In genomic region chr3:154328721-154329322, GRCm38 (mm10) we compare ENCODE assay signal across 9 mouse cellular contexts. TPM values are rescaled to one million over a fixed set of nuclear protein-coding genes. Genes with fewer than 3 reads are reported as not detected.
A peak's percentile ranks its signal among the peaks of the same experiment; 100 is the strongest.
DNase-seq lines count a peak whose midpoint lies in the region; ATAC-seq and TF ChIP-seq lines count a peak whose summit lies in the region.
"Had no signal": no experiment of that assay in that cellular context is flagged by ENCODE, and none has a peak within 500 bp of the region (broad histone marks: within the 10 kb centered on the region; RNA-seq: fewer than 3 reads in every experiment).

No protein-coding gene starts in this region.

- no peaks in the 10 kb centered on the region for H3K9me3 ChIP-seq in heart, embryonic 14.5 days (ENCODE audit: control insufficient read depth, low read length)
- H3K9me3 ChIP-seq in hindbrain, embryonic 13.5 days = no peaks in the 10 kb centered on the region
- H3K9me3 ChIP-seq in midbrain, embryonic 13.5 days = no peaks in the 10 kb centered on the region

- no peak overlapping the region for H3K9ac ChIP-seq in heart, embryonic 14.5 days (ENCODE audit: low read length)
- no peak overlapping the region for H3K9ac ChIP-seq in heart, adult 2 months (ENCODE audit: low read depth, low read length)
- peak overlapping the region; percentile 60; the same call in 1 of the 2 replicates for H3K9ac ChIP-seq in hindbrain, embryonic 13.5 days
- peak overlapping the region; percentile 54; the same call in 1 of the 2 replicates for H3K9ac ChIP-seq in midbrain, embryonic 13.5 days (replicated peaks)

- TF ChIP-seq EP300 in heart, adult 2 months (IDR thresholded peaks at IDR 0.05; ENCODE audit: insufficient read depth, low read depth, low read length) = no peak

- no peak overlapping the region for H3K27ac ChIP-seq in heart, embryonic 14.5 days (replicated peaks in 1 of 2; ENCODE audit: control insufficient read depth in 1 of 2, insufficient read depth in 1 of 2, low read depth in 2 of 2, low read length in 2 of 2)
- H3K27ac ChIP-seq in heart, adult 2 months = no peak overlapping the region
- no peak overlapping the region for H3K27ac ChIP-seq in hindbrain, embryonic 13.5 days
- no peak overlapping the region for H3K27ac ChIP-seq in midbrain, embryonic 13.5 days

- H3K4me1 ChIP-seq in heart, embryonic 14.5 days (ENCODE audit: control insufficient read depth in 2 of 2, insufficient read depth in 2 of 2, low read length in 2 of 2) = peaks cover 4 to 13% of the 10 kb centered on the region in 2 experiments; a peak in 3 of 4 replicates
- peaks cover 2% of the 10 kb centered on the region; the same call in 1 of the 2 replicates for H3K4me1 ChIP-seq in heart, adult 2 months (ENCODE audit: control insufficient read depth, insufficient read depth, low read length)
- H3K4me1 ChIP-seq in hindbrain, embryonic 13.5 days (replicated peaks) = peaks cover 24% of the 10 kb centered on the region
- peaks cover 30% of the 10 kb centered on the region for H3K4me1 ChIP-seq in midbrain, embryonic 13.5 days (replicated peaks)

- no peaks in the 10 kb centered on the region for H3K36me3 ChIP-seq in heart, embryonic 14.5 days (ENCODE audit: control insufficient read depth, insufficient read depth, low read length)
- H3K36me3 ChIP-seq in heart, adult 2 months (ENCODE audit: control insufficient read depth, insufficient read depth, low read length) = no peaks in the 10 kb centered on the region
- no peaks in the 10 kb centered on the region for H3K36me3 ChIP-seq in hindbrain, embryonic 13.5 days
- H3K36me3 ChIP-seq in midbrain, embryonic 13.5 days = no peaks in the 10 kb centered on the region

- no peak for DNase-seq in heart, adult 2 months
- peak; percentile 35 for DNase-seq in ZHBTc4 (ENCODE audit: low read depth, low spot score)
- DNase-seq in spleen, adult 12 weeks (ENCODE audit: low spot score) = no peak
- DNase-seq in layer of hippocampus, postnatal 14 days (ENCODE audit: low spot score in 2 of 2) = no peak
- DNase-seq in lung, postnatal 25 days (ENCODE audit: low spot score) = no peak

- intact Hi-C loops in heart, adult 2 months (cut with DNase I) = loop anchor here (5.0 kb wide), 1 partner anchor 243 kb away; no protein-coding TSS in a partner anchor

- no peak for TF ChIP-seq POLR2A in heart, adult 2 months (IDR thresholded peaks at IDR 0.05; ENCODE audit: insufficient read depth, low read depth, low read length)

- no peaks in the 10 kb centered on the region for H3K79me2 ChIP-seq in heart, adult 2 months (replicated peaks; ENCODE audit: control insufficient read depth, insufficient read depth, low read length)

- H3K4me3 ChIP-seq in heart, embryonic 14.5 days (ENCODE audit: control insufficient read depth in 1 of 2, insufficient read depth in 1 of 2, low read depth in 1 of 2, low read length in 2 of 2) = peak overlapping the region; percentile 32 to 46; a peak in 3 of 4 replicates
- H3K4me3 ChIP-seq in heart, adult 2 months = no peak overlapping the region
- H3K4me3 ChIP-seq in hindbrain, embryonic 13.5 days = peak overlapping the region; percentile 42
- H3K4me3 ChIP-seq in midbrain, embryonic 13.5 days (replicated peaks) = peak overlapping the region; percentile 41

- H3K4me2 ChIP-seq in heart, embryonic 14.5 days (ENCODE audit: low read length) = peak overlapping the region; percentile 76
- H3K4me2 ChIP-seq in hindbrain, embryonic 13.5 days = peak overlapping the region; percentile 69
- H3K4me2 ChIP-seq in midbrain, embryonic 13.5 days (replicated peaks) = peak overlapping the region; percentile 71

- WGBS in heart, embryonic 14.5 days = 2% methylated on average over 22 of the region's 22 CpGs
- 3% methylated on average over 22 of the region's 22 CpGs for WGBS in heart, adult 2 months
- WGBS in hindbrain, embryonic 13.5 days = under 1% methylated on average over 22 of the region's 22 CpGs
- WGBS in midbrain, embryonic 13.5 days = under 1% methylated on average over 22 of the region's 22 CpGs

- H3K27me3 ChIP-seq in heart, embryonic 14.5 days (ENCODE audit: control insufficient read depth, insufficient read depth, low read length) = peaks cover 92% of the 10 kb centered on the region
- H3K27me3 ChIP-seq in heart, adult 2 months (ENCODE audit: control insufficient read depth, insufficient read depth, low read length) = peaks cover 38% of the 10 kb centered on the region
- H3K27me3 ChIP-seq in hindbrain, embryonic 13.5 days = peaks cover 87% of the 10 kb centered on the region
- peaks cover 92% of the 10 kb centered on the region for H3K27me3 ChIP-seq in midbrain, embryonic 13.5 days

- ATAC-seq in heart, embryonic 14.5 days (ENCODE audit: insufficient number of reproducible peaks, insufficient read depth, low FRiP score, low read depth) = no peak
- no peak for ATAC-seq in hindbrain, embryonic 13.5 days (ENCODE audit: low FRiP score)
- ATAC-seq in midbrain, embryonic 13.5 days = no peak
- ATAC-seq: inflammation-experienced regulatory T-cells, adult 6 months had no signal

- no peak for TF ChIP-seq CTCF in heart, adult 2 months (IDR thresholded peaks at IDR 0.05)

RNA-seq across cellular contexts. Expression of gene Lhx8, which starts 1.6 kb away (rescaled TPM):
- polyA plus RNA-seq in heart, embryonic 14.5 days (2014; fragmentation: Nextera tagmentation; extraction: Ambion mirVana) = 0.23 and 0.38 TPM in 2 replicates
- total RNA-seq in heart, adult 2 months (2021) = not detected
- 0.15 and 0.29 TPM in 2 replicates for polyA plus RNA-seq in heart, adult 2 months (2012; rRNA removed)
- polyA plus RNA-seq in hindbrain, embryonic 13.5 days (2015; fragmentation: Nextera tagmentation; extraction: Ambion mirVana) = 0.26 and 0.32 TPM in 2 replicates
- 0.37 and 1.4 TPM in 2 replicates for polyA plus RNA-seq in midbrain, embryonic 13.5 days (2015; fragmentation: Nextera tagmentation; extraction: Ambion mirVana)
- total RNA-seq in layer of hippocampus, postnatal 14 days (2021) = not detected
- polyA plus RNA-seq: inflammation-experienced regulatory T-cells, adult 6 months had no signal

Comparison
In these comparisons a context has a peak if more than half of its experiments do, and no peak if none do; other contexts are left out.
1. H3K9ac ChIP-seq: peak in hindbrain, embryonic 13.5 days (single experiment) and midbrain, embryonic 13.5 days (single experiment); none in heart, embryonic 14.5 days (single experiment) and heart, adult 2 months (single experiment).
2. Peak in every context shown above with its lines, with median percentiles within 50 percentile points of each other: H3K4me2 ChIP-seq.